Mouse (Mus musculus) stomach, postnatal 0 days (tissue): ENCODE results near the gene Selenok.

Source experiments
- CTCF ChIP-seq: IDR thresholded peaks from 2 replicates; pipeline ENCODE4 v1.5.1; 2016; ENCODE audit warnings: antibody characterized with exemption, low read depth, mild to moderate bottlenecking, moderate library complexity
- EP300 ChIP-seq: optimal IDR thresholded peaks from 2 replicates; pipeline ENCODE3; 2016; ENCODE audit warnings: antibody characterized with exemption

DNA sequence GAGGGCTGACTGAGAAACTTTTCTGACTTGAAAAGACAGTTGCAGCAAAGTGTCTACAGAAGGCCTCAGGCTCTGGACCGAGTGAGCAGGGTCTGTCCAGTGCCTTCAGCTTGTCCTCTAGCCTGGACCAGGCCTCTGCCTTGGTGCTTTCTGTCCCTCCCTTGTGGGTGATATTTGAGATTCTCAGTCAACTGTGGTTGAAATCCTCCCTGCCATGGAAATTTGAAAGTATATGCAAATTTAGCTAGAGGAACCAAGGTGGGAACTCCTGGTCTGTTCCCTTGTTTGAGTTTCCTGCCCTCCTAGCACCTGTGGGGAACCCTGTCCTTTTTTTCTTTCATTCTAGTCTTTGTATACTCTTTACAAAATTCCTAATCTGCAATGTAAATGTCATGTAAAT lies 46.9 kb downstream of the Selenok start:
- no peak for TF ChIP-seq EP300
- TF ChIP-seq CTCF, result no peak
